Mouse (Mus musculus): ENCODE measurements around the gene Cpox.
A peak's percentile ranks its signal among the peaks of the same experiment; 100 is the strongest.

DNA sequence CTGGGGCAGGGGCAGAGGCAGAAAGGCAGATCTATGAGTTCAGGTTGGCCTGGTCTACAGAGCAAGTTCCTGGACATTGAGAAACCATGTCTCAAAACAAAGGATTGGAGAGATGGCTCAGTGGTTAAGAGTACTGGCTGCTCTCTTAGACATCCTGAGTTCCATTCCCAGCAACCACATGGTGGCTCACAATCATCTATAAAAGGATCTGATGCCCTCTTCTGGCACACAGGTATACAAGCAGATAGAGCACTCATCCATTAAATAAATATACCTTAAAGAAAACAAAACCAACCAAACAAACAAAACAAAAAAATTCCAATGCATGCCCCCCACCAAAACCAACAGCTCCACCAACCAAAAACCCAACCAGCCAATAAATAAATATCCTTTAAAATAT lies 14.4 kb downstream of the Cpox start:
- TF ChIP-seq CTCF (IDR thresholded peaks at IDR 0.05; ENCODE audit: low read depth) (peak; percentile 45), EP300 (optimal IDR thresholded peaks at IDR 0.05) (no peak)

Measured in stomach, postnatal 0 days (tissue).